Mouse (Mus musculus): ENCODE results near the gene Kctd14. TPM values are rescaled to one million over a fixed set of nuclear protein-coding genes. Genes with fewer than 3 reads are reported as not detected.

Gene Kctd14
- polyA plus RNA-seq, 1 experiment, result not detected

DNA sequence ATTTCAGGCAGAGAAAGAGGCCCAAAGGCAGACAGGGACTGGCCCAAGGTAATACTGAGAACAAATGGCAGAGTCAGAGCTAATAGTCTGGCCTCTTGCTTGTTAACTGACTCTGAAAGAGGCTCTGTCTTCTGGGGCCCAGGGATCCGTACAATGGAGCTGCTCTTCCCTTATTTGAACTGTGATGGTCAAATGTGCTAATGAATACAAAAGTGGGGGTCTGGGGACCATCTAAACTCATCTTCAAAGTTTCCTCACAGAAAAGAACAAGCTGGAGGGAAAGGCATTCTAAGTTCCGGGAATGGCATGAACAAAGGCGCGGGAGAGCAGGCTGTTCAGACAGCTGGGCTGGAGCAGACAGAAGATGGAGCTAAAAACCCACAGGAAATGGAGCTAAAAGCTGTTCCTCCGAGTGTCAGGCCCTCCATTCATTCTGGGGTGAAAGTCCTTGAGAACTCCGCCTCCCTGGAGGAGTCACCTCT, 4.0 kb upstream of the Kctd14 start:
- Histone ChIP-seq H3K36me3 (ENCODE audit: control insufficient read depth, insufficient read depth, low read length, poor library complexity, severe bottlenecking) (no peaks in the 10 kb centered on the region), H3K9ac (ENCODE audit: low read depth, poor library complexity, severe bottlenecking) (no peak overlapping the region), H3K27me3 (ENCODE audit: control insufficient read depth, insufficient read depth, low read length, poor library complexity, severe bottlenecking) (no peaks in the 10 kb centered on the region), H3K27ac (ENCODE audit: insufficient read depth, low read length) (no peak overlapping the region), H3K9me3 (replicated peaks; ENCODE audit: control insufficient read depth, insufficient read depth, low read length, poor library complexity, severe bottlenecking) (no peaks in the 10 kb centered on the region), H3K4me1 (ENCODE audit: control insufficient read depth, insufficient read depth, low read length) (no peaks in the 10 kb centered on the region), H3K4me3 (ENCODE audit: low read depth, low read length) (no peak overlapping the region)
- TF ChIP-seq POLR2A (IDR thresholded peaks at IDR 0.05; ENCODE audit: insufficient read depth, low read length) (no peak), CTCF (IDR thresholded peaks at IDR 0.05; ENCODE audit: low read depth, low read length) (no peak), EP300 (IDR thresholded peaks at IDR 0.05; ENCODE audit: insufficient read depth, low read depth, low read length) (no peak)

DNA sequence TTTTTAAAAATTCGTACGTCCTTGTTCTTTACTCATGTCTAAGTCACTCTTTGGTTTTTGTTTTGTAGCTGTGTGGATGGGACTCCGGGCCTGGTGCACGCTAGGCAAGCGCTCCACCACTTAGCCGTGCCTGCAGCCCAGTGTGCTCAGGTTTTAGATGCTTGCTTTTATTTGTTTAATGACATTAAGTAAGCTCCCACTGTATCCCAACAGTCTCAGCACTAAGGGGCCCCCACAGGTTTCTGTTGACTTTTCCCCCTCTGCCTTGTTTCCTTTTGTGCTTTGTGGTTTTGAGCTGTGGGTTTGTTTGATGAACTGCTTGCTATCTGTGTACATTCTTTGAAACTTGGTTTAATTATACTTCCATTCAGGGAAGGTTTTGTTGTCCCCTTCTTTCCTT, 1.1 kb downstream of the Kctd14 start:
- Histone ChIP-seq H3K4me3 (ENCODE audit: low read depth, low read length) (no peak overlapping the region), H3K36me3 (ENCODE audit: control insufficient read depth, insufficient read depth, low read length, poor library complexity, severe bottlenecking) (no peaks in the 10 kb centered on the region), H3K27ac (ENCODE audit: insufficient read depth, low read length) (no peak overlapping the region), H3K9me3 (replicated peaks; ENCODE audit: control insufficient read depth, insufficient read depth, low read length, poor library complexity, severe bottlenecking) (no peaks in the 10 kb centered on the region), H3K9ac (ENCODE audit: low read depth, poor library complexity, severe bottlenecking) (no peak overlapping the region), H3K27me3 (ENCODE audit: control insufficient read depth, insufficient read depth, low read length, poor library complexity, severe bottlenecking) (no peaks in the 10 kb centered on the region), H3K4me1 (ENCODE audit: control insufficient read depth, insufficient read depth, low read length) (no peaks in the 10 kb centered on the region)
- TF ChIP-seq EP300 (IDR thresholded peaks at IDR 0.05; ENCODE audit: insufficient read depth, low read depth, low read length), result no peak

DNA sequence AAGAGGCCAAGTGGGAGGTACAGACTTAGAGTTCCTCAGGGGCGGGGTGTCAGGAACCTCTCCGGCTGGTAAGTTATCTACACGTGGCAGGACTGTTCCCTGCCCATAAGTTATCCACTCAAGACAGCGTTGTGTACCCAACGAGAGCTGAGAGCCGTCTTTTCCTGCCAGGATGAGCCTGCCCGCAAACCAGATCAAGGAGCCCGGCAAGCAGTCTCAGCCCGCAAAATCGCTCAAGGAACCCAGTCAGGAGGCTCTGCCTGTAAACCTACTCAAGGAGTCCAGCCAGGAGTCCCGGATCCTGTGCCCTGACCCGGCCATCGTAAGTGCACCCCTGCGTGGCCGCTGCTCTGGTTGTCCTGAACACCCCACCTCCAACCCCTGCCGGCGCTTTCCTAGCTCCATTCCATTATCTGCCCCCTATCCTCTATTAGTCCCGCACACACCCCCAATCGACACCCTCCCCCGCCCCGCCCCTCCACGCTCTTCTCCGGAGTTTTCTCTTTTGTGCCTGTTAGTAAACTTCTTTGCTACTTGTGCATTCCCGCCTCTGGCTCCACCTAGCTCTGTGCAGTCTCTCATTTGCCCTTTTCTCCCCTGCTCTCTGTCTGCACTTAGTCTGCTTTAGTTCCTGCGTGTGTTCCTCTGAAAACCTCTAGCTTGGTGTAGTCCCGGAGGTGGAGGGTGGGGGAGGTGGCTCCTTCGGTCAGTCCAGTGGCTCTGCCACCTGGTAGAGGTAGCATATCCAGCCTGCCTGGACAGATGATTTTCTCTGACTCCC, 2.2 kb downstream of the Kctd14 start:
- Histone ChIP-seq H3K27ac (ENCODE audit: insufficient read depth, low read length) (no peak overlapping the region), H3K4me1 (ENCODE audit: control insufficient read depth, insufficient read depth, low read length) (no peaks in the 10 kb centered on the region), H3K36me3 (ENCODE audit: control insufficient read depth, insufficient read depth, low read length, poor library complexity, severe bottlenecking) (no peaks in the 10 kb centered on the region), H3K4me3 (ENCODE audit: low read depth, low read length) (peak overlapping the region; percentile 43), H3K9ac (ENCODE audit: low read depth, poor library complexity, severe bottlenecking) (peak overlapping the region; percentile 71), H3K9me3 (replicated peaks; ENCODE audit: control insufficient read depth, insufficient read depth, low read length, poor library complexity, severe bottlenecking) (no peaks in the 10 kb centered on the region), H3K27me3 (ENCODE audit: control insufficient read depth, insufficient read depth, low read length, poor library complexity, severe bottlenecking) (no peaks in the 10 kb centered on the region)
- TF ChIP-seq CTCF (IDR thresholded peaks at IDR 0.05; ENCODE audit: low read depth, low read length) (no peak), POLR2A (IDR thresholded peaks at IDR 0.05; ENCODE audit: insufficient read depth, low read length) (no peak), EP300 (IDR thresholded peaks at IDR 0.05; ENCODE audit: insufficient read depth, low read depth, low read length) (no peak)

DNA sequence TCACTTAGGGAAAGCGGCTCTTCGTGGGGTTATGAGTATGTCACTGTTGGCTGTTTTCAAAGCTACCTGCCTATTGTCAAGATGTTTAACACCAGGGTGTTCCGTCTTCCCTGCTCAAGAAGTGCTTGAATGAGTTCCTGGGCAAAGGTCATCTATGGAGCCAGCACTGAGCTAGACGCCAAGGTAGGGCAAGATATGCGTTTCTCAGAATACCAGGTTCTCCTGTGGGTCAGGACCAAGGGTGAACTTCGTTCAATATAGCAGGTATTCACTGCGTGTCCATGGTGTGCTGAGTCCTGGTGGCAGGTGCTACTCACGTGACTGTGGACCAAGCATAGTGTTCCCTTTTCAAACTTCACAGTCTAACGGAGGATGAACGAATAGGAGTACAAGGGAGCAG, 3.7 kb downstream of the Kctd14 start:
- TF ChIP-seq POLR2A (IDR thresholded peaks at IDR 0.05; ENCODE audit: insufficient read depth, low read length) (no peak), EP300 (IDR thresholded peaks at IDR 0.05; ENCODE audit: insufficient read depth, low read depth, low read length) (no peak), CTCF (IDR thresholded peaks at IDR 0.05; ENCODE audit: low read depth, low read length) (no peak)

DNA sequence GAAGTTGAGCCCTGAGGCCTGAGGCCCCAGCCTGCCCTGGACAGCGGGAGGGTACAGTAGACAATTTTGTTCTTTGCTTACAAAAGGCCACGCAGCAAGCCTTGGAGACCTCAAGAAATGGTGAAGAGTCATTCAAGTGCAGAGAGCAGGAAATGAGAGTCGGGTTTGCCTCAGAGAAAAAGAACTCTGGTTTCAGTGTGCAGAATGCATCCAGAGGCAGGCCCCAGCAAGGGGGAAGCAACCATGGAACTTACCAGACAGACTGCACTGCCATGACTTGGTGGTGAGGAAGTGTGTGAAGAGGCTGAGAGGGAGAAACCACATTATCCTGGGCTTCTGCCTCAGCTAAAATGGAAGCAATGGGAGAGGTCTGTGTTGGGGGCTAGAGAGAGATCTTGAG, 4.5 kb downstream of the Kctd14 start:
- Histone ChIP-seq H3K4me1 (ENCODE audit: control insufficient read depth, insufficient read depth, low read length) (no peaks in the 10 kb centered on the region), H3K9ac (ENCODE audit: low read depth, poor library complexity, severe bottlenecking) (no peak overlapping the region), H3K4me3 (ENCODE audit: low read depth, low read length) (no peak overlapping the region), H3K9me3 (replicated peaks; ENCODE audit: control insufficient read depth, insufficient read depth, low read length, poor library complexity, severe bottlenecking) (no peaks in the 10 kb centered on the region), H3K27ac (ENCODE audit: insufficient read depth, low read length) (no peak overlapping the region), H3K36me3 (ENCODE audit: control insufficient read depth, insufficient read depth, low read length, poor library complexity, severe bottlenecking) (no peaks in the 10 kb centered on the region), H3K27me3 (ENCODE audit: control insufficient read depth, insufficient read depth, low read length, poor library complexity, severe bottlenecking) (no peaks in the 10 kb centered on the region)
- TF ChIP-seq CTCF (IDR thresholded peaks at IDR 0.05; ENCODE audit: low read depth, low read length) (no peak), POLR2A (IDR thresholded peaks at IDR 0.05; ENCODE audit: insufficient read depth, low read length) (no peak), EP300 (IDR thresholded peaks at IDR 0.05; ENCODE audit: insufficient read depth, low read depth, low read length) (no peak)

More for the DNA sequence above, 3.7 kb downstream of the Kctd14 start:
- H3K27me3 ChIP-seq (ENCODE audit: control insufficient read depth, insufficient read depth, low read length, poor library complexity, severe bottlenecking), result no peaks in the 10 kb centered on the region
- H3K4me3 ChIP-seq (ENCODE audit: low read depth, low read length), result no peak overlapping the region
- H3K9me3 ChIP-seq (replicated peaks; ENCODE audit: control insufficient read depth, insufficient read depth, low read length, poor library complexity, severe bottlenecking), result no peaks in the 10 kb centered on the region
- H3K4me1 ChIP-seq (ENCODE audit: control insufficient read depth, insufficient read depth, low read length), result no peaks in the 10 kb centered on the region
- H3K27ac ChIP-seq (ENCODE audit: insufficient read depth, low read length), result no peak overlapping the region
- H3K36me3 ChIP-seq (ENCODE audit: control insufficient read depth, insufficient read depth, low read length, poor library complexity, severe bottlenecking), result no peaks in the 10 kb centered on the region
- no peak overlapping the region for H3K9ac ChIP-seq (ENCODE audit: low read depth, poor library complexity, severe bottlenecking)

DNA sequence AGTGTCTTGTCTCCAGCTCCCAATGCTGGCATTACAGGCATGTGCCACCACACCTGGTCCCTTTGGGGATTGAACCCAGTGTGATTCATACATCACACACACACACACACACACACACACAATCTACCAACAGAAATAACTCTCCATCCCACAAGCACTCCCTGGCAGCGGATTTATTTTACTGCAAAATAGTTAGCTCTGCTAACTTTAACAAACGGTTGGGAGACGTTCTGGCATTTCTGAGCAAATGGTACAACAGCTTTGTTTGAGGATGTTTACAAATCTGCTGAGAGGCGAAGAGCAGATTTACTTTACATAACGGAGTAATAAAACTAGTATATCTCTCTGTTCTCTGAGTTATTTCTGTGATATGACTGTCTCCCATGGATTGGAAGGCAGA, 21.9 kb downstream of the Kctd14 start:
- Histone ChIP-seq H3K27me3 (ENCODE audit: control insufficient read depth, insufficient read depth, low read length, poor library complexity, severe bottlenecking) (no peaks in the 10 kb centered on the region), H3K9me3 (replicated peaks; ENCODE audit: control insufficient read depth, insufficient read depth, low read length, poor library complexity, severe bottlenecking) (no peaks in the 10 kb centered on the region), H3K27ac (ENCODE audit: insufficient read depth, low read length) (no peak overlapping the region), H3K4me3 (ENCODE audit: low read depth, low read length) (no peak overlapping the region), H3K9ac (ENCODE audit: low read depth, poor library complexity, severe bottlenecking) (no peak overlapping the region), H3K4me1 (ENCODE audit: control insufficient read depth, insufficient read depth, low read length) (no peaks in the 10 kb centered on the region), H3K36me3 (ENCODE audit: control insufficient read depth, insufficient read depth, low read length, poor library complexity, severe bottlenecking) (no peaks in the 10 kb centered on the region)
- TF ChIP-seq EP300 (IDR thresholded peaks at IDR 0.05; ENCODE audit: insufficient read depth, low read depth, low read length), result no peak
- TF ChIP-seq POLR2A (IDR thresholded peaks at IDR 0.05; ENCODE audit: insufficient read depth, low read length), result no peak
- no peak for TF ChIP-seq CTCF (IDR thresholded peaks at IDR 0.05; ENCODE audit: low read depth, low read length)
